Mouse (Mus musculus) liver, embryonic 18 days (tissue): ENCODE results near the gene Pdp2. TPM values are rescaled to one million over a fixed set of nuclear protein-coding genes. Genes with fewer than 3 reads are reported as not detected.

Source experiments
- polyA plus RNA-seq: library from polyadenylated mRNA; depleted of rRNA; stranded (reverse); fragments of >200 nt; gene quantifications from 2 replicates; pipeline ENCODE4 v1.2.3, GENCODE M21; 2012; rRNA removed

Gene Pdp2
- 2.7 and 2.8 TPM in 2 replicates for polyA plus RNA-seq

DNA sequence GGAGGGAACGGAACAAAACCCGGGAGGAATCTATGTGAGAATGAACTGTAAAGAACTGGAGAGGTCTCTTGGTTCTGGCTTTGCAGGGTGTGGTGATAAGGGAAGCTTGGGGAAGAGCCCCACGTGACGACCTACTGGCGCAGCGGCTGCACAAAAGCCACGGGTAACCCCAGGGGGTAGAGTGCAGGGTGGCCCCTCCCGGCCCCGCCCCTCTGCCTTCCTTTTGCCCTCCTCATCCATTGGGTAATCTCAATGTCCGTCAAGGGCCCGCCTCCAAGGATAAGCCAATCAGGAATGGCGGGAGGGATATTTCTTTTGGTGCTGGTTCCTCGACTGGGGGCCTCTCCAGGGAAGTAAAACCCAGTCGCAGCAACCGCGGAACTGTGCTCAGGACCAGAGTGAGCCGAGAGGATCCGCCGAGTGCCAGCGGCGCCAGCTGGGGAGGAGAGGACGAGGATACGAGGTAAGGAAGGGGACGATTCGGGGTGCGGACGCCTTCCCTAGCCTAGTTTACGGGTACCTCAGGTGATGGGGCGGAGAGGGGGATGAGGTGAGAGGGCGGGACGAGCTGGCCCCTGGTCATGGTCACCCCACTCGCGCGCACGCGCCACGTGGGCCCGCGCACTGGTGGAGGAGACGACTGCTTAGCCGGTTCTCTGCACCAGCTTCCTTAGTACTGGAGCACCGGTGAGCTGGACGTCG, at the start of gene Pdp2:
Pdp2 (plus strand) TSS at position 319 of the 702 bp plus-strand sequence.

DNA sequence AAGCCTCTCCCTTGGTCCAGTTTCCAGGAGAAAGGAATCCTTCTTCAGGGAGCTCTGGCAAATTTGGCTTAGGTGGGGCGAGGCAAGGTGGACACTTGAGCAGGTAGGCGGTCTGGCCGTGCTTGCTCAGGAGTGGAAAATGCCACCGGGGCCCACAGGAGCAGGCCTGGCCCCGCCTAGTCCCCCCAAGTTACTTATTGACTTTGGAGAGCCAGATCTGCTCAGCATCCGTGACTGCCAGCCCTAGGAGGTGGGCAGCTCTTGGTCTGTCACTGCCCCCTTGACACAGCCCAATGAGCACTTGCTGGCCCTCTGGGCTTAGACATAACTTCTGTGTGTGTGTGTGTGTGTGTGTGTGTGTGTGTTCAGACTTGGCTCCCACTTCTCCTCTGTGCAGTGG, 32.9 kb downstream of the Pdp2 start, which contains the start of gene Cdh16:
Cdh16 (minus strand) TSS at position 236 of the 400 bp plus-strand sequence.

DNA sequence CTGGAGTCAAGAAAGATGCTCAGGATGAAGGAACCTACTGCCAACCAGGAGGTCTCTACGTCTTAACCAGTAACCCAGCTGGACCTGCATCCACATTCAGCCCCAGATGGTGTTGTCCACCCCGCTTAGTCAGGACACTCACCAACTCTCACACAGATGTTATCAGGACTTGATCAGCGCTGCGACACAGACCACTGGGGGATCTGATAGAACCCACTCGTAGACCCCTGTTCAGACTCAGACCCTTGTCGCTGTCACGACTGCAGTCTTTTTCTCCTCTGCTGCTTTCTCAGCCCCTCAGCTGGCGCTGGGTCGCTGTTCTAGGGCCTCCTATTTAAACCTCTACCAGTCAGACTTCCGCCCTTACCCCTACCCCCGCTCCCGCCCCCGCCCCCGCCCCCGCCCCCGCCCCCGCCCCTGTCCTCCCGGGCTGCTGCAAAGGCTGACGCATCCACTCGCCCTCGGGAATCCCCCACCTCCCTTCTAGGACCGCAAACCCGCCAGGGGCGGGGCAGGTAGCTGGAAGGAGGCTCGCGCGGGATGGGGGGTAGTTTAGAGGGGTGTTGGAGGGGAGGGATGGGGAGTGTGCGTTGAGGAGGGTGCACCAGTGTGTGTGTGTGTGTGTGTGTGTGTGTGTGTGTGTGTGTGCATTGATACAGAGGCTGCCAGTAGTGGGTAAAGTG, 39.9 kb downstream of the Pdp2 start, which contains the start of gene Rrad:
Rrad (minus strand) TSS at position 347 of the 683 bp plus-strand sequence.

DNA sequence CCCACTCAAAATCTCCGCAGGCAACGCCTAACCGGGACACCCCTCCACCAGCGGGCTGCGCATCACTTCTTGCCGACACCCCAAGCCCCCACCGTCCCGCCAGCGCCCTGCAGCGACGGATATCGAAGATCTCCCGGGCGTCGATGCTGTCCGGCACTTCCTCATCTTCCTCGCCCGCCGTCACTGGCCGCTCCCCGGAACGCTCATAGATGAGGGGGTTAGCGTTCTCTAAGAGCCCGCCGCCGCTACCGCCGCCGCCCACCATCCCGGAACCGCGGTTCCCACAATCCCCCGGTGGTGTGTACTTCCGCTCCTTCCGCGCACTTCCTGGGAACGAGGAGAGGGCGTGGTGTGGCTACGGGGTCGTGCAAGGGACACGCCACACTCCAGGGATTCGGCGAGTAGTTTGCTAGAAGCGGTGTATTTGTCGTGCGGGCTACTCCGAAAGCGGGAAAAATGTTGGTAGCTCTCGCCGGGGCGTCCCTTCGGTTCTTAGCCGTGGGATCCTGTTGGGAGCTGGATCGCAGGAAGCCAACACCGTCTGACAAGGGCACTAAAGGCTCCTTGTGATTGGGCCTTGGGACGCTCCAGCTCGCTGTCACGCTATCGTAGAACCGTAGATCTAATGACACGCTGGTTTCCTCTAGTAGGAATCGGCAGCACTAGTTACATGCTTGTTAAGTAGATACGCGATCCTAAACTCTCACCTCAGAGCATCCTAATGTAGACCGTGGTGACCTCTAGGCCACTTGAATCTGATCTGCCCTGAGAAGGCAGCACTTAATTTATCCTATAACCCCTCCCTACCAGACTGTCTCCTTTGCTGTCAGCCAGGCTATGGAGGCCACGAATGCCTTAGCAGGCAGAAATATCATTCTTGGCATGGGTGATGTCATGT, 50.4 kb downstream of the Pdp2 start, which contains the start of gene Ciao2b:
Ciao2b (minus strand) TSS at position 540 of the 898 bp plus-strand sequence.

Other genes with a start within 250 kb of the Pdp2 start
- gene Cmtm4, start 195.6 kb upstream of the Pdp2 start, polyA plus RNA-seq: 3.2 and 3.5 TPM in 2 replicates
- gene Dync1li2, start 148.4 kb upstream of the Pdp2 start, polyA plus RNA-seq: 10.1 and 10.7 TPM in 2 replicates
- gene Terb1, start 81.5 kb upstream of the Pdp2 start, polyA plus RNA-seq: 0.01 and 0.02 TPM in 2 replicates
- gene Nae1, start 56.8 kb upstream of the Pdp2 start, polyA plus RNA-seq: 17.4 and 19.2 TPM in 2 replicates
- gene Car7, start 56.8 kb upstream of the Pdp2 start, polyA plus RNA-seq: 0.59 and 0.81 TPM in 2 replicates
- gene Cdh16, start 32.9 kb downstream of the Pdp2 start, polyA plus RNA-seq: 0.08 and 0.09 TPM in 2 replicates
- gene Rrad, start 39.9 kb downstream of the Pdp2 start, polyA plus RNA-seq: 0.36 and 0.55 TPM in 2 replicates
- gene Ciao2b, start 50.5 kb downstream of the Pdp2 start, polyA plus RNA-seq: 32.0 and 34.6 TPM in 2 replicates
- gene Ces2a, start 142.6 kb downstream of the Pdp2 start, polyA plus RNA-seq: 101 and 104 TPM in 2 replicates
- 0.57 and 0.66 TPM in 2 replicates for gene Ces2b, start 240.1 kb downstream of the Pdp2 start, polyA plus RNA-seq